Mouse (Mus musculus) intestine, embryonic 14.5 days (tissue): ENCODE data around the gene Prss22. TPM values are rescaled to one million over a fixed set of nuclear protein-coding genes. Genes with fewer than 3 reads are reported as not detected.

Source experiments
- ATAC-seq: fragments of 200-750 bp; cut with Nextera tagmentation; replicated peaks from 2 replicates; pipeline ENCODE4 v1.8.0; 2017; ENCODE audit warnings: low read depth, moderate number of reproducible peaks, moderate TSS enrichment, moderate library complexity; ENCODE audit not compliant: low FRiP score, low TSS enrichment
- DNase-seq: peaks from one replicate; pipeline ENCODE4 v3.0.0-alpha.2; 2018; ENCODE audit warnings: low spot score
- H3K27ac ChIP-seq: fragments of 300-500 bp; sonication (generic); 2 replicates; pipeline ENCODE4 v1.5.1; 2014; ENCODE audit warnings: low read depth, mild to moderate bottlenecking, control low read depth
- H3K27me3 ChIP-seq: fragments of 300-500 bp; sonication (generic); replicated peaks from 2 replicates; pipeline ENCODE4 v1.6.1; 2014; ENCODE audit warnings: low read length, control low read depth; ENCODE audit not compliant: control insufficient read depth, insufficient read depth
- H3K36me3 ChIP-seq: fragments of 300-500 bp; sonication (generic); 2 replicates; pipeline ENCODE4 v1.6.1; 2014; ENCODE audit warnings: low read length, control low read depth; ENCODE audit not compliant: control insufficient read depth, insufficient read depth
- H3K4me1 ChIP-seq: fragments of 300-500 bp; sonication (generic); replicated peaks from 2 replicates; pipeline ENCODE4 v1.6.1; 2014; ENCODE audit warnings: low read length, control low read depth, mixed read lengths; ENCODE audit not compliant: control insufficient read depth, insufficient read depth
- H3K4me2 ChIP-seq: fragments of 300-500 bp; sonication (generic); 2 replicates; pipeline ENCODE4 v1.6.1; 2014; ENCODE audit warnings: low read length
- H3K4me3 ChIP-seq: fragments of 300-500 bp; sonication (generic); 2 replicates; pipeline ENCODE4 v1.5.1; 2014; ENCODE audit warnings: low read depth, low read length, control low read depth, mixed read lengths
- H3K9ac ChIP-seq: fragments of 300-500 bp; sonication (generic); 2 replicates; pipeline ENCODE4 v1.6.1; 2014; ENCODE audit warnings: mild to moderate bottlenecking, low read length
- H3K9me3 ChIP-seq: fragments of 300-500 bp; sonication (generic); 2 replicates; pipeline ENCODE4 v1.6.1; 2016; ENCODE audit warnings: low read length, control low read depth; ENCODE audit not compliant: control insufficient read depth
- WGBS: fragments of 180-500 bp; shearing (Covaris S2); extraction: QIAGEN DNeasy Blood & Tissue Kit; methylation state at CpG from one replicate; pipeline ENCODE4 v1.1.7; 2014; 5-methylcytosine and 5-hydroxymethylcytosine counted together
- polyA plus RNA-seq: library from polyadenylated mRNA; unstranded; fragments of >200 nt; fragmentation: Nextera tagmentation; extraction: Ambion mirVana; gene quantifications from 2 replicates; pipeline ENCODE4 v1.2.1, GENCODE M21; 2014

Prss22 gene
- polyA plus RNA-seq, 1 experiment from 2014 or later = not detected

GRCm38 (mm10) chr17:24029477-24029876, 31.6 kb upstream of the Prss22 start:
- no peaks in the 10 kb centered on the region for H3K4me1 ChIP-seq
- no peak overlapping the region for H3K27ac ChIP-seq
- H3K9me3 ChIP-seq = no peaks in the 10 kb centered on the region
- H3K4me2 ChIP-seq = no peak overlapping the region
- no peak for DNase-seq
- no peaks in the 10 kb centered on the region for H3K36me3 ChIP-seq
- no peak overlapping the region for H3K9ac ChIP-seq
- ATAC-seq = no peak
- H3K4me3 ChIP-seq = no peak overlapping the region
- 67% methylated on average over 7 of the region's 7 CpGs for WGBS
- no peaks in the 10 kb centered on the region for H3K27me3 ChIP-seq

- H3K4me2 ChIP-seq = 0 out of 2 replicates have a peak overlapping the region, but pooled peaks have one; percentile 11
- H3K9ac ChIP-seq = no peak overlapping the region
- H3K4me1 ChIP-seq = peaks cover 18% of the 10 kb centered on the region
- H3K27me3 ChIP-seq = no peaks in the 10 kb centered on the region
- 47% methylated on average over 5 of the region's 5 CpGs for WGBS
- peak overlapping the region; percentile 81 for H3K27ac ChIP-seq
- 0 out of 2 replicates have a peak, but pooled peaks cover under 1% of the 10 kb centered on the region for H3K9me3 ChIP-seq
- H3K4me3 ChIP-seq = no peak overlapping the region
- H3K36me3 ChIP-seq = no peaks in the 10 kb centered on the region
- peak; percentile 77 for ATAC-seq
- no peak for DNase-seq
Observed at GRCm38 (mm10) chr17:24021375-24022199, 23.7 kb upstream of the Prss22 start.

- Histone ChIP-seq H3K4me3 (no peak overlapping the region), H3K9me3 (0 out of 2 replicates have a peak, but pooled peaks cover 3% of the 10 kb centered on the region), H3K36me3 (no peaks in the 10 kb centered on the region), H3K27me3 (no peaks in the 10 kb centered on the region), H3K4me1 (peaks cover 18% of the 10 kb centered on the region), H3K9ac (no peak overlapping the region), H3K4me2 (0 out of 2 replicates have a peak overlapping the region, but pooled peaks have one; percentile 8), H3K27ac (peak overlapping the region; percentile 81)
- DNase-seq (no peak), ATAC-seq (peak; percentile 65)
- 38% methylated on average over 6 of the region's 6 CpGs for WGBS
Observed at GRCm38 (mm10) chr17:24020696-24021095, 22.8 kb upstream of the Prss22 start.

- ATAC-seq = no peak
- WGBS = 35% methylated on average over 14 of the region's 14 CpGs
- peaks cover 6% of the 10 kb centered on the region; the same call in 1 of the 2 replicates for H3K4me1 ChIP-seq
Observed at GRCm38 (mm10) chr17:24015727-24016126, 17.8 kb upstream of the Prss22 start.

GRCm38 (mm10) chr17:24014433-24014965, 16.6 kb upstream of the Prss22 start:
- H3K9ac ChIP-seq = no peak overlapping the region
- H3K9me3 ChIP-seq = 0 out of 2 replicates have a peak, but pooled peaks cover 3% of the 10 kb centered on the region
- no peak overlapping the region for H3K4me3 ChIP-seq
- no peaks in the 10 kb centered on the region for H3K36me3 ChIP-seq
- H3K4me1 ChIP-seq = no peaks in the 10 kb centered on the region
- H3K27me3 ChIP-seq = no peaks in the 10 kb centered on the region
- 80% methylated on average over 5 of the region's 5 CpGs for WGBS
- H3K4me2 ChIP-seq = no peak overlapping the region
- DNase-seq (no peak), ATAC-seq (peak; percentile 66)
- no peak overlapping the region; the same call in 1 of the 2 replicates for H3K27ac ChIP-seq

More at GRCm38 (mm10) chr17:24015727-24016126, 17.8 kb upstream of the Prss22 start:
- Histone ChIP-seq H3K4me3 (no peak overlapping the region), H3K27ac (no peak overlapping the region), H3K4me2 (no peak overlapping the region), H3K9ac (no peak overlapping the region), H3K27me3 (no peaks in the 10 kb centered on the region), H3K36me3 (no peaks in the 10 kb centered on the region), H3K9me3 (0 out of 2 replicates have a peak, but pooled peaks cover 3% of the 10 kb centered on the region)
- no peak for DNase-seq

GRCm38 (mm10) chr17:24012921-24013320, 15.0 kb upstream of the Prss22 start:
- H3K4me1 ChIP-seq = no peaks in the 10 kb centered on the region
- no peak overlapping the region for H3K9ac ChIP-seq
- 78% methylated on average over 2 of the region's 2 CpGs for WGBS
- no peaks in the 10 kb centered on the region for H3K36me3 ChIP-seq
- H3K9me3 ChIP-seq = 0 out of 2 replicates have a peak, but pooled peaks cover 3% of the 10 kb centered on the region
- H3K27me3 ChIP-seq = no peaks in the 10 kb centered on the region
- no peak overlapping the region for H3K27ac ChIP-seq
- H3K4me3 ChIP-seq = no peak overlapping the region
- ATAC-seq (no peak), DNase-seq (no peak)
- no peak overlapping the region for H3K4me2 ChIP-seq

- Histone ChIP-seq H3K4me3 (no peak overlapping the region), H3K36me3 (no peaks in the 10 kb centered on the region), H3K9me3 (no peaks in the 10 kb centered on the region), H3K4me2 (no peak overlapping the region), H3K9ac (no peak overlapping the region), H3K27ac (no peak overlapping the region), H3K27me3 (no peaks in the 10 kb centered on the region), H3K4me1 (no peaks in the 10 kb centered on the region)
- no peak for ATAC-seq
- no peak for DNase-seq
- WGBS = 58% methylated on average over 5 of the region's 5 CpGs
Observed at GRCm38 (mm10) chr17:24009617-24010016, 11.7 kb upstream of the Prss22 start.

GRCm38 (mm10) chr17:24008105-24008504, 10.2 kb upstream of the Prss22 start:
- no peaks in the 10 kb centered on the region for H3K9me3 ChIP-seq
- no peaks in the 10 kb centered on the region for H3K36me3 ChIP-seq
- no peak overlapping the region for H3K27ac ChIP-seq
- no peaks in the 10 kb centered on the region for H3K4me1 ChIP-seq
- no peak overlapping the region for H3K4me3 ChIP-seq
- 72% methylated on average over 4 of the region's 4 CpGs for WGBS
- H3K27me3 ChIP-seq = no peaks in the 10 kb centered on the region
- no peak overlapping the region for H3K4me2 ChIP-seq
- DNase-seq (no peak), ATAC-seq (no peak)
- H3K9ac ChIP-seq = no peak overlapping the region
